Mouse (Mus musculus) gastrocnemius, adult 8-10 months (tissue): ENCODE results near the gene Tnnt1. TPM values are rescaled to one million over a fixed set of nuclear protein-coding genes. Genes with fewer than 3 reads are reported as not detected.

ENCODE experiments used
- total RNA-seq, 4 experiments: library from RNA; stranded (reverse); gene quantifications; 2 replicates each; pipeline ENCODE4 v1.2.4; 2022

Gene Tnnt1
- total RNA-seq, 4 experiments from 2014 or later: 464 to 544 (median 482) TPM

Other genes starting within 250 kb of the Tnnt1 start
- gene Ncr1, start 178.7 kb downstream of the Tnnt1 start, total RNA-seq: not detected
- gene Gp6, start 118.6 kb downstream of the Tnnt1 start, total RNA-seq: under 1 TPM in 1 of 4 experiments, not detected in 3; 0.34 TPM
- 10 to 100 TPM; 12.2 to 17.6 (median 14.3) TPM for gene Rdh13, start 70.7 kb downstream of the Tnnt1 start, total RNA-seq
- 1 to 10 TPM in 3 of 4 experiments, under 1 TPM in 1; 0.67 to 3.4 (median 2.3) TPM for gene Eps8l1, start 55.7 kb downstream of the Tnnt1 start, total RNA-seq
- 10 to 100 TPM; 11.6 to 17.2 (median 16.7) TPM for gene Ppp1r12c, start 14.7 kb downstream of the Tnnt1 start, total RNA-seq
- 1 to 10 TPM; 1.8 to 3.0 (median 2.3) TPM for gene Tnni3, start 7.8 kb upstream of the Tnnt1 start, total RNA-seq
- gene Dnaaf3, start 16.1 kb upstream of the Tnnt1 start, total RNA-seq: under 1 TPM in 1 of 4 experiments, not detected in 3; 0.13 TPM
- gene Syt5, start 31.2 kb upstream of the Tnnt1 start, total RNA-seq: under 1 TPM in 1 of 4 experiments, not detected in 3; 0.15 TPM
- not detected for gene Ptprh, start 87.7 kb upstream of the Tnnt1 start, total RNA-seq
- gene Tmem86b, start 115.0 kb upstream of the Tnnt1 start, total RNA-seq: 1 to 10 TPM; 1.4 to 2.3 (median 2.0) TPM
- 10 to 100 TPM; 48.2 to 53.4 (median 49.4) TPM for gene Ppp6r1, start 142.6 kb upstream of the Tnnt1 start, total RNA-seq
- gene Hspbp1, start 168.7 kb upstream of the Tnnt1 start, total RNA-seq: 10 to 100 TPM; 23.4 to 28.8 (median 24.4) TPM
- under 1 TPM; 0.13 to 0.49 (median 0.39) TPM for gene Brsk1, start 174.2 kb upstream of the Tnnt1 start, total RNA-seq
- not detected for gene Tmem150b, start 208.9 kb upstream of the Tnnt1 start, total RNA-seq
- 1 to 10 TPM; 3.5 to 5.2 (median 4.8) TPM for gene Kmt5c, start 223.7 kb upstream of the Tnnt1 start, total RNA-seq
- gene Cox6b2, start 236.7 kb upstream of the Tnnt1 start, total RNA-seq: not detected